Mouse (Mus musculus): ENCODE measurements around the gene Cd300ld5.
A peak's percentile ranks its signal among the peaks of the same experiment; 100 is the strongest.

GRCm38 (mm10) chr11:115048259-115048658 is 10.7 kb upstream of the Cd300ld5 start, which contains the start of gene Cd300ld3:
- TF ChIP-seq CTCF (conservative IDR thresholded peaks at IDR 0.05 in 1 of 2, IDR thresholded peaks at IDR 0.05 in 1 of 2; ENCODE audit: low read depth in 2 of 2, low read length in 2 of 2) (no peak), TCF12 (IDR thresholded peaks at IDR 0.05; ENCODE audit: low read depth, low read length) (peak; percentile 20; the same call in 1 of the 2 replicates), USF2 (conservative IDR thresholded peaks at IDR 0.05; ENCODE audit: low read depth, low read length) (no peak)

All from CH12.LX (cell line).